Mouse (Mus musculus) frontal cortex, adult 2 months (tissue): Measurements from ENCODE around the gene Iqsec1. TPM values are rescaled to one million over a fixed set of nuclear protein-coding genes. Genes with fewer than 3 reads are reported as not detected.

Experiments
- DNase-seq, 2 experiments: peaks; one replicate each; pipeline ENCODE4 v3.0.0; 2022; ENCODE audit warnings: low spot score in 1 of 2; ENCODE audit errors: extremely low spot score in 1 of 2
- polyA plus RNA-seq: library from polyadenylated mRNA; depleted of rRNA; stranded (reverse); fragments of >200 nt; gene quantifications from 2 replicates; pipeline ENCODE4 v1.2.3, GENCODE M21; 2012

Gene Iqsec1
- polyA plus RNA-seq, 1 experiment = 142 TPM

- DNase-seq = no peak
Measured at GRCm38 (mm10) chr6:90789520-90789919, 199.0 kb downstream of the Iqsec1 start.

DNA sequence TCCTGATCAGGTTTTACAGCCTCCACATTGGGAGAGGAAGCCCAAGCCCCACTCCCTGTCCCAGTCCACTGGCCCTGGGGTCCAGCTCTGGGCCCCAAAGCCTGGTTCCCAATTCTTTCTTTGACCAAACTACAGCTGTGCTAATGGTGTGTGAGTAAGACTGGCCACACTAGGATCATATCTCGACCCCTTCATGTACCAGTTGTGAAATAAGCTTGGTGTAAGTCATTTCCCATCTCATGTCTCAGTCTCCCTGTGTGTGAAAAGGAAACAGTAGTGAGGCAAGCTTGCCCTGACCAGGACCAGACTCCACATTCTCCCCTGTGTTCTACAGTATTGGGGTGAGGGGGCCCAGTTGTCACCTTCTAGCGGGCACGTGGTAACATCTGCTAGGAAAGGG lies 200.9 kb downstream of the Iqsec1 start:
- no peak for DNase-seq

DNA sequence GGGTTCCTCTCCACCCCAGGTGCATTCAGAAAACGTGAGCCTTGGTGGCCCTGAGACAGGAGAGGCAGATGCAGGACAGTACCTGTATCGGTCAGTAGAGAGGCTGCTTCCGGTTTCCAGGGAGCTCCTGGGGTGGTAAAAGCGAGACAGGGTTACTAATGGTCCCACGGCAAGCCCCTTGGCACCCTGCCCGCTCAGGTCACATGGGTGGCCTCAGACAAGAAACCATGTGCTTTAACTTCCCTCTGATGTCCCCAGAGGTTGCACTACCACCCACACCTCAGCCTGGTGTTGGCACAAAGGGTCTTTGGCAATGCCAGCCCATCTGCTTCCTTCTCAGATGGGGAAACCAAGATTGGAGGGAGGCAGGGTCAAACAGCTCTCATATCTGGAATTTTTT lies 201.4 kb downstream of the Iqsec1 start:
- DNase-seq = no peak

GRCm38 (mm10) chr6:90786589-90786988 lies 201.9 kb downstream of the Iqsec1 start:
- no peak for DNase-seq

GRCm38 (mm10) chr6:90783945-90784344 lies 204.5 kb downstream of the Iqsec1 start:
- DNase-seq = no peak

GRCm38 (mm10) chr6:90783176-90783575 lies 205.3 kb downstream of the Iqsec1 start:
- no peak for DNase-seq

DNA sequence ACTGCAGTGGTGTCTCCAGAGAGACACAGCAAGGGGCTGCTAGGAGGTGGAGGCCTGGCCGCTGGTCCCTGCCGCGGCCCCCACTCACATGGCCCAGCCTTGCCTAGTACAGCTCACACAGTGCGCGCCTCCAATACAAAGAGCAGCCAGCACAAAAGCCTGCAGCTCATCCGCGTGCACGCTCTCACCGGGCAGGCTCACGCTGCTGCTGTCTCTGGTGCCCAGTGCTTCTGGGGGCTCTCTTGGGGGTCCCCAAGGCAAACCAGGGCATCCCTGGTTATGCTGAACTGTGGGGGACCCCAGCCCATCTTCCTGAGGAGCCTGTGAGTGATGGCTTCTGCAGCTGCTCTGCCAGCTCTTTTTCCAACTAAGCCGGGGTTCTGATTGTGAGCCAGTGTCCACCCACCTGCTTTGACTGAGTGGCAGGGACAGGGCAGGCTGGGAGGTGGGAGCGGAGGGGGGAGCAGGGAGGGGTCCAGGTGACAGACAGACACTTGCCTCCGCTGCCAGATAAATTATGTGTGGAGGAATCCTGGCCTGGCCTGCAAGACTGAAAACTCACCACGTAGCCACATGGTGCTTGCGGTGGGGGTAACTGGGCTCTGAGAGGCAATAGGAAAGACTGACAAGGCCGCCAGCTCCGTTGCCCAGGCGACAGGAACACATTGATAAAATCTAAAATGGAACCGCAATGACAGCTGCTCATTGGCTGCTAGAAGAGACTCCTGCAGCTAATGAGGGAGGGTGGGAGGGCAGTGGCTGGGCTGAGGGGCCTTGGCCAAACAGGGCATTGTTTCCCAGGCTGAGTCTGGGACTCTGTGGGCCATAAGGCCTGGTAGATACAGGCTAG lies 206.3 kb downstream of the Iqsec1 start:
- DNase-seq = peak; percentile 68 to 71

DNA sequence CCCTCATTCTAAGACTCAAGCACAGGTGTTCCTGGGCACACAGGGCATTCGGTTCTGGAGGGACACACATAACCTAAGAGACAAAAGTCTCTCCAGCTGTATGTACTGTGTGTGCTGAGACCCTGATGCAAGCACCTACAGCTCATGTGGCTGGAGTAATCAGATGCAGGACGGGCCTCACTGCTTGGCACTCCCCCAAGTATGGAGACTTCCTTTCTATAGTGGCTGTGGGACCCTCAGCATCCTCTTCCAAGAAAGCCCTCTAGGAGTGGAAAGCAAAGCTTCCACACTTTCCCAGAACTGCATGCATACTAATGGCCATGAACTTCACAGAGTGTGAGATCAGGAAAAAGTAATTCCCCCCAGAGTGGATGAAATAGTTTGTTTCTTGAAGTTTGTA lies 208.0 kb downstream of the Iqsec1 start:
- DNase-seq = no peak

DNA sequence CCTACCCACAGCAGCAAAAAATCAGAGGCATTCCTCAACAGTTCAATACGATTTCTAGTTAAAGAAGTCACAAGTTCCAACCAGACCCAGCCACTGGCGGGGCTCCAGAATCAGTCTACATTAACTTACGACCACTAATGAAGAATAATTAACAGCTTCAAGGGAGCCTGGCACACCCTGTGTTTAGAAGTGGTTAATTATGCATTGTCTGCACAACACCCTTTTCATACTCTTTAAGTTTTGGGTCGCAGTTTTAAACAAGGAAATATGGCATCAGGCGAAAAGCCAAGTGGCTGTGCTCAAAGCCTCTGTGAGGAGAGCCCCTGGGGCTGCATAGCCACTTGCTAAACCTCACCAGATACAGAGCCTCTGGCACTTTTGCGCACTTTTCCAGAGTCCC lies 209.6 kb downstream of the Iqsec1 start:
- DNase-seq = no peak

DNA sequence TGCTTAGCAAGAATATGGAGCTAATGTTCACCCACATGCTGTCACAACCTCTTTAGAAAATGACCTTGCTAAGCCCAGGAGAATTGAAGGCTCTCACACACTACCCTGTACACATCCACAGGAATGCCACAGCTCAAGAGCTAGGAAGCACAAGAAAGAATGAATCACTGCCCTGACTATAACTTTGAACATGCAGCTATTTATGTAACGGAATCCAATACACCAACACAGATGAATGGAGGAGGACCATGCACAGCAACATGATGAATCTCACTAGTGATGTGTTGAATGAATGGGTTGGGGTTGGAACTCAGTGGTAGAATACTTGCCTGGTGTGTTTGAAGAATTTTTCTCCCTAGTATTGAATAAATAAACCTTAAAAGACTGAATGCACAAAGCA lies 211.2 kb downstream of the Iqsec1 start:
- DNase-seq = no peak

GRCm38 (mm10) chr6:90775606-90776005 lies 212.9 kb downstream of the Iqsec1 start:
- DNase-seq = no peak

DNA sequence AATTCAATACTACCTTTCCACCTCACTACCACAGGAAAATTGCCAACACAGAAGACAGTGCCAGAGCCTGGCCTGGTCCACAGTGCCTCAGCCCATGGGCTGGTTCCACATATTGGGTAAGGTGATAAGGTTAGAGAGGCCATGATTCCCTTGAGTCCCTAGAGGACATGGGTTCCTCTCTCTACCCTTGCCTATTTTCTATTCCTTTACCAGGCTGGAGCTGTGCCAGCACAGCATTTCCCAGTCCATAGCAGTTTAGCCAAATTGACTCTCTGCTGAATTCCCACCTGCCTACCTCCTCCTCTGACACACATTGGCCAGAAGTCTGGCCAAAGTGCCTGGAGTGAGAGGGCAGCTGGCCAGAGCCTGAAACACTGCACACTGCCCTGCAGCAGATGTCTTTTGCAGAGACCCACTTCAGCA lies 214.7 kb downstream of the Iqsec1 start:
- DNase-seq = no peak

DNA sequence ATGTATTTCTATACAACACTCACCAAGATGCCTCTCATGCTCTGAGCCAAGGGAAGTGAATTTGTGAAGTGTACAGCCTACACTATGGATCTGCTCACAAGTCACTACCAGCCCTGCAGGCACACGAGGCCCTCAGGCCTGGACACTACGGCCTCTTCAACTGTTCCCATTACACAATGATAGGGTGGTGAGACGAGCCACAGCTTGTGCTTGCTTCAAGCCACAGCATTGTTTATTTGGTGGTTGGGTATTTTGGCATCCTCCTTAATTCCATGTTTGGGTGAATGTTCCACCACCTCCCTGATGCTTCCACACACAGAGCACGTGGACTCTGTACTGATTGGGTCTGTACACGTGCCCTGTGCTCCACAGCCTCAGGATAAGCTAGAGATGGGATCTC lies 216.4 kb downstream of the Iqsec1 start:
- no peak for DNase-seq

GRCm38 (mm10) chr6:90768526-90768925 lies 220.0 kb downstream of the Iqsec1 start:
- DNase-seq = no peak

- DNase-seq = no peak
Measured at GRCm38 (mm10) chr6:90767874-90768273, 220.6 kb downstream of the Iqsec1 start.

DNA sequence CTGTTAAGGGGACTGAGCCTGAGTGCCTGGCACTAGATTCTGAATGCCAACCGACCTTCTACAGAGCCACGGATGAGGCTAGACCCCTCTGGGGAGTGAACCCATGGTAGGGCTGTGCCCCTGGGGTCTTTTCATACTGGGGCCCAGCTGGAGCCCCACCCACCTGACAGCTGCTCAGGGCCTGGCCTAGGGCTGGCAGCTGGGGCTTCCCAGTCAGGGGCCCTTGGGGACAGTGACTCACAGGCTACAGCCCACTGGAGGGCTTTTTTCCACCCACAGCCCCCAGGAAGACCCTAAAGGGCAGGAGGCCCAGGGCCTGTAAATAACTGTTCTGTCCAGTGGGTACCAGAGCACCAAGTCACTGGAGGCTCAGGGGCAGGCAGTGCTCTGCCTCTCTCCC lies 223.7 kb downstream of the Iqsec1 start:
- no peak for DNase-seq

DNA sequence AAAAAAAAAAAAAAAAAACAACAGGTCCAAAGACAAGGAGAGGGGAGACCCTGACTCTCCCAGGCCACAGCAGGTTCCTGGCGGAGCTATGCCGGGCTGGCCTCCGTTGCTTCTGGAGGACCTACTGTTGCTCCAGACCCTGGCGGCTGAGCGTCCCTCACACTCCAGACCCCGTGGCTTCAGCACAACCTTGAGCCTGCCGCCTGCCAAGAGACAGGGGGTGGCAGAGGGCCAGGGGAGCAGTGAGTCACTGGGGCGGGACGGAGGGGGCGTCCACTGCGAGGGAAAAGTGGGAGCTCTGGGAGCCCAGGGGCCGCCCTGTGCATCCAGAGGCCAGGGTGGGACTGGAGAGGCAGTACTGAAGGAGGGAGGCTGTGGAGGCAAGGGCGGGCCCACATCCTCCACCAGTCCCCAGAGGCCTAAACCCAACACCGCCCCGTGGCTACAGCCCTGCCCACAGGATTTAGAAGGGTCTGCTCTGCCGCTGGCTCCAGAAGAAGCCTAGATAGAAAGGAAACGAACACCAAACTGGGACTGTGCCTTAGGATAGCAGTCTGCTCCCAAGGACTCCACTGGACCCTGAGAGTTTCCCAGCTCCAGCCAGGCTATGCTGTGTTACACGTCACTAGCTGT lies 224.4 kb downstream of the Iqsec1 start:
- peak in 1 of 2 experiments; percentile 55 for DNase-seq

- no peak for DNase-seq
Measured at GRCm38 (mm10) chr6:90763295-90763694, 225.2 kb downstream of the Iqsec1 start.

- DNase-seq = no peak
Measured at GRCm38 (mm10) chr6:90762120-90762736, 226.3 kb downstream of the Iqsec1 start.

- DNase-seq = no peak
Measured at GRCm38 (mm10) chr6:90761301-90762056, 227.0 kb downstream of the Iqsec1 start.

DNA sequence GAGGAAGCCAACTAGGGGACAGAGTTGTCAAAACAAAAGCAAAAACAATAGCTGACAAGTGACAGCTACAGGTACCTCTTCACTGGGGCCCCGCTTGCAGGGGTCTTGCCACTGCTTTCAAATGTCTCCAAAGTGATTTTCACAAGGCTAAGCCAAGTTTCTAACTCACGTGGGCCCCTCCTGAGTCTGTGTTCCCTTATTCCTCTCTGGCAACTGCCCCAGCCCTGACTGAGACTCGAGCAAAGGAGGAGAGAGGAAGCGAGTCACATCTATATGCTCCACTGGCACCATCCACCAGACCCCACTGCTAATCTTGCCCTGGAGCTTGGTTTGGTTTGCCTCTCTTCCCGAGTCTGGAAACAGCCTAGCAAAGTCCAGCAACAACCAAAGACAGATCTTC lies 227.6 kb downstream of the Iqsec1 start:
- DNase-seq = no peak
